Mouse (Mus musculus) limb, embryonic 14.5 days (tissue): ENCODE data around the gene Acap1. TPM values are rescaled to one million over a fixed set of nuclear protein-coding genes. Genes with fewer than 3 reads are reported as not detected.
"Not testable (repeated sequence)": the region's sequence is repeated elsewhere in the genome, so short reads cannot be mapped to it uniquely, and the experiment has no call there.

Experiments used
- ATAC-seq: fragments of 200-750 bp; cut with Nextera tagmentation; 2 replicates; pipeline ENCODE4 v1.8.0; 2017; ENCODE audit warnings: low read depth, moderate number of reproducible peaks, moderate TSS enrichment; ENCODE audit not compliant: low FRiP score
- DNase-seq: peaks from one replicate; pipeline ENCODE4 v3.0.0-alpha.2; 2015; ENCODE audit warnings: low spot score
- H3K27ac ChIP-seq: fragments of 300-500 bp; sonication (generic); replicated peaks from 2 replicates; pipeline ENCODE4 v1.5.1; 2014; ENCODE audit warnings: low read depth, mild to moderate bottlenecking, low read length, moderate library complexity, mixed read lengths
- H3K27me3 ChIP-seq: fragments of 300-500 bp; sonication (generic); 2 replicates; pipeline ENCODE4 v1.6.1; 2014; ENCODE audit warnings: low read length, mixed read lengths; ENCODE audit not compliant: control insufficient read depth, insufficient read depth
- H3K36me3 ChIP-seq: fragments of 300-500 bp; sonication (generic); 2 replicates; pipeline ENCODE4 v1.6.1; 2014; ENCODE audit warnings: mild to moderate bottlenecking, low read length, moderate library complexity, mixed read lengths; ENCODE audit not compliant: control insufficient read depth, insufficient read depth
- H3K4me1 ChIP-seq: fragments of 300-500 bp; sonication (generic); 2 replicates; pipeline ENCODE4 v1.6.1; 2014; ENCODE audit warnings: antibody characterized with exemption, low read length, mixed read lengths; ENCODE audit not compliant: control insufficient read depth, insufficient read depth
- H3K4me2 ChIP-seq: fragments of 300-500 bp; sonication (generic); replicated peaks from 2 replicates; pipeline ENCODE4 v1.6.1; 2014; ENCODE audit warnings: low read depth, mild to moderate bottlenecking, low read length, moderate library complexity; ENCODE audit not compliant: severe bottlenecking
- H3K4me3 ChIP-seq: fragments of 300-500 bp; sonication (generic); replicated peaks from 2 replicates; pipeline ENCODE4 v1.5.1; 2014; ENCODE audit warnings: low read length
- H3K9ac ChIP-seq: fragments of 300-500 bp; sonication (generic); 2 replicates; pipeline ENCODE4 v1.6.1; 2014; ENCODE audit warnings: mild to moderate bottlenecking, low read depth, low read length, moderate library complexity; ENCODE audit not compliant: severe bottlenecking
- H3K9me3 ChIP-seq: fragments of 300-500 bp; sonication (generic); 2 replicates; pipeline ENCODE4 v1.6.1; 2016; ENCODE audit warnings: low read length; ENCODE audit not compliant: control insufficient read depth
- POLR2A ChIP-seq: fragments of 200-500 bp; IDR thresholded peaks from 2 replicates; pipeline ENCODE4 v1.8.0; 2012; ENCODE audit warnings: inconsistent platforms, mild to moderate bottlenecking, moderate library complexity, borderline replicate concordance; ENCODE audit not compliant: insufficient read depth, insufficient read length; ENCODE audit errors: extremely low read depth
- WGBS: fragments of 180-500 bp; shearing (Covaris S2); extraction: QIAGEN DNeasy Blood & Tissue Kit; methylation state at CpG from one replicate; pipeline ENCODE4 v1.1.7; 2014; 5-methylcytosine and 5-hydroxymethylcytosine counted together
- polyA plus RNA-seq, 2 experiments: library from polyadenylated mRNA; depleted of rRNA in 1 of 2; stranded (reverse) in 1 of 2; unstranded in 1 of 2; fragments of >200 nt; fragmentation: Nextera tagmentation in 1 of 2; extraction: Ambion mirVana in 1 of 2; gene quantifications; 2 replicates each; pipeline versions ENCODE4 v1.2.1 to v1.2.3; 2012 to 2014

Acap1 gene
- polyA plus RNA-seq, 2 experiments, result 2.1 TPM

GRCm38 (mm10) chr11:69920266-69921031 is 25.1 kb upstream of the Acap1 start:
- H3K9me3 ChIP-seq, result no peaks in the 10 kb centered on the region
- peaks cover 36% of the 10 kb centered on the region for H3K36me3 ChIP-seq
- peak overlapping the region; percentile 93 for H3K9ac ChIP-seq
- H3K4me3 ChIP-seq, result peak overlapping the region; percentile 97
- ATAC-seq (no peak), DNase-seq (peak; percentile 22)
- H3K4me1 ChIP-seq, result peaks cover 14% of the 10 kb centered on the region
- WGBS, result under 1% methylated on average over 30 of the region's 65 CpGs
- H3K27me3 ChIP-seq, result no peaks in the 10 kb centered on the region
- H3K4me2 ChIP-seq, result peak overlapping the region; percentile 88
- TF ChIP-seq POLR2A, result no peak
- peak overlapping the region; percentile 88 for H3K27ac ChIP-seq

- peak overlapping the region; percentile 88 for H3K4me2 ChIP-seq
- WGBS, result under 1% methylated on average over 17 of the region's 17 CpGs
- H3K27me3 ChIP-seq, result no peaks in the 10 kb centered on the region
- no peaks in the 10 kb centered on the region for H3K9me3 ChIP-seq
- TF ChIP-seq POLR2A, result no peak
- peaks cover 21% of the 10 kb centered on the region for H3K4me1 ChIP-seq
- peak overlapping the region; percentile 88 for H3K27ac ChIP-seq
- ATAC-seq (no peak), DNase-seq (peak; percentile 78)
- H3K36me3 ChIP-seq, result peaks cover 43% of the 10 kb centered on the region
- peak overlapping the region; percentile 93 for H3K9ac ChIP-seq
- peak overlapping the region; percentile 97 for H3K4me3 ChIP-seq
Measured at GRCm38 (mm10) chr11:69919661-69920265, 24.4 kb upstream of the Acap1 start.

DNA sequence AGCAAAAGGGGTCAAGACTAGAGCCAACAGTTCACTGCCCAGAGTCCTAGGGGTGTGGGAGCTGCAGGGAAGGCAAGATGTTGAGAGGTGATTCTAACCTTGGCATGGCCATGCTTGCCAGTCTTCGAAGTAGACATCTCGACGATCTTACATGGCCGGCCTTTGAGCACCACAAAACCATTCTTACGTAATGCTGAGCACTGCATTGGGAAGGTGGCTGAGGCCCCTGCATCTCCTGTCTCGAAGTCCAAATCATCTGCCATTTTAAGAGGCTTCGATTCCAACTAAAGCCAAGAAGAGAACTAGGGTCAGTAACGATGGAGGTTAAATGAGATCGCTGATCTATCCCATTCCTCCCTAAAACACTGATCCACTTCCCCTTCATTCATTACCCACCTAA is 23.7 kb upstream of the Acap1 start:
- 78% methylated on average over 9 of the region's 9 CpGs for WGBS
- ATAC-seq (no peak), DNase-seq (no peak)
- TF ChIP-seq POLR2A, result no peak
- Histone ChIP-seq H3K4me3 (peak overlapping the region; percentile 97), H3K36me3 (peaks cover 44% of the 10 kb centered on the region), H3K27me3 (no peaks in the 10 kb centered on the region), H3K9me3 (no peaks in the 10 kb centered on the region), H3K27ac (no peak overlapping the region), H3K9ac (no peak overlapping the region), H3K4me2 (peak overlapping the region; percentile 88), H3K4me1 (peaks cover 23% of the 10 kb centered on the region)

- TF ChIP-seq POLR2A, result no peak
- Histone ChIP-seq H3K4me2 (no peak overlapping the region), H3K4me3 (no peak overlapping the region), H3K27me3 (no peaks in the 10 kb centered on the region), H3K9ac (no peak overlapping the region), H3K27ac (no peak overlapping the region), H3K9me3 (no peaks in the 10 kb centered on the region), H3K4me1 (peaks cover 25% of the 10 kb centered on the region), H3K36me3 (peaks cover 47% of the 10 kb centered on the region)
- WGBS, result 70% methylated on average over 5 of the region's 5 CpGs
- DNase-seq (no peak), ATAC-seq (no peak)
Measured at GRCm38 (mm10) chr11:69918118-69918517, 22.8 kb upstream of the Acap1 start.

- H3K36me3 ChIP-seq, result peaks cover 54% of the 10 kb centered on the region
- no peak for TF ChIP-seq POLR2A
- no peak overlapping the region for H3K4me3 ChIP-seq
- H3K4me2 ChIP-seq, result no peak overlapping the region
- H3K27me3 ChIP-seq, result no peaks in the 10 kb centered on the region
- H3K4me1 ChIP-seq, result peaks cover 21% of the 10 kb centered on the region
- DNase-seq, result no peak
- H3K9ac ChIP-seq, result no peak overlapping the region
- ATAC-seq, result no peak
- no peak overlapping the region for H3K27ac ChIP-seq
- WGBS, result 86% methylated on average over 8 of the region's 8 CpGs
- no peaks in the 10 kb centered on the region for H3K9me3 ChIP-seq
Measured at GRCm38 (mm10) chr11:69917379-69917948, 22.1 kb upstream of the Acap1 start.

DNA sequence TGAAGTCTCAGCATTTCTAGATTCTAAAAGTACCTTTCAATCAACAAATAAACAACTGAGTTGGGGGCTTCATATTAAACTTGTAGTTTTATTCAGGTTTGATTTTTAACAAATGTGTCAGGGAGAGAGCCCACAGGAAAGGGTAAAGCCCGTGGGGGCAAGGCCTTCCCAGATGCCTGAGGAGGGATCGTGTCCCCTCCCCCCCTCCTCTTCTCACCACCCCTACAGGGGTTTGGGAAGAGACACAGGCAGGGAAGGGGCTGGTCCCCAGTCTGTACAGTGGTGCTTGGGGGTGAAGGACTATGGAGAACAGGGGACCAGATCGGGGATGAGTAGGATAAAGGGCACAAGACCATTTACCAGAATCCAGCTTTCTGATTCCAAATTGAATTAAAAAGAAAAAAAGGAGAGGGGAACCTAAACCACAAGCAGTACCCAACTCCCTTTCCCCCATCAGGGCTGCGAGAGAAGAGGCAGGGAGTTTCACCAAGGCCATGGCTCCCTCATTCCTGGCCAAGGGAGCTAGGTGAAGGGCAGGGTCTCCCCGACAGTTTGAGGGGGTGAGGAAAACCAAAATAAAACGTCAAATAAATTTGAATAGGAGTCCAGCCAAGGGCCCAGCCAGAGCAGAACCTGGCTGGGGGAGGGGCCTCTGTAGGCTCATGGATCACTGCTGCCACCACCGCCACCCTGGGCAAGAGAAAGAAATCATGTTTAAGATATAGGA is 21.5 kb upstream of the Acap1 start:
- H3K4me3 ChIP-seq, result not testable (repeated sequence)
- Histone ChIP-seq H3K36me3 (peaks cover 60% of the 10 kb centered on the region), H3K4me1 (peaks cover 21% of the 10 kb centered on the region)

More for the DNA sequence above, 21.5 kb upstream of the Acap1 start:
- H3K4me2 ChIP-seq, H3K27me3 ChIP-seq, H3K9me3 ChIP-seq, H3K9ac ChIP-seq, ATAC-seq, H3K27ac ChIP-seq, DNase-seq: not testable (repeated sequence)
- WGBS, result 58% methylated on average over 7 of the region's 7 CpGs
